Mouse (Mus musculus) heart, postnatal 0 days (tissue): ENCODE measurements at regions not wholly inside any gene's neighbourhood (a gene's known extent, or its start where the extent isn't known, plus 50 kb on each side); places are given as distances from the start of the nearest gene placed in this dataset.

ENCODE experiments used
- ATAC-seq: fragments of 200-750 bp; cut with Nextera tagmentation; 2 replicates; pipeline ENCODE4 v1.8.0; 2017; ENCODE audit warnings: low read depth, moderate number of reproducible peaks, moderate library complexity; ENCODE audit not compliant: insufficient read depth
- DNase-seq: peaks from one replicate; pipeline ENCODE4 v3.0.0-alpha.2; 2016; ENCODE audit warnings: low spot score
- H3K27ac ChIP-seq: fragments of 300-500 bp; sonication (generic); 2 replicates; pipeline ENCODE4 v1.5.1; 2014; ENCODE audit warnings: low read depth, mild to moderate bottlenecking
- H3K27me3 ChIP-seq: fragments of 300-500 bp; sonication (generic); 2 replicates; pipeline ENCODE4 v1.6.1; 2014; ENCODE audit warnings: low read length, mixed read lengths; ENCODE audit not compliant: control insufficient read depth, insufficient read depth
- H3K36me3 ChIP-seq: fragments of 300-500 bp; sonication (generic); replicated peaks from 2 replicates; pipeline ENCODE4 v1.6.1; 2014; ENCODE audit warnings: low read length, mixed read lengths; ENCODE audit not compliant: control insufficient read depth, insufficient read depth
- H3K4me1 ChIP-seq: fragments of 300-500 bp; sonication (generic); 2 replicates; pipeline ENCODE4 v1.6.1; 2014; ENCODE audit warnings: antibody characterized with exemption; ENCODE audit not compliant: control insufficient read depth, insufficient read depth
- H3K4me2 ChIP-seq: fragments of 300-500 bp; sonication (generic); 2 replicates; pipeline ENCODE4 v1.6.1; 2014; ENCODE audit warnings: low read depth, mild to moderate bottlenecking, low read length, moderate library complexity
- H3K4me3 ChIP-seq: fragments of 300-500 bp; sonication (generic); 2 replicates; pipeline ENCODE4 v1.5.1; 2014; ENCODE audit warnings: low read depth, low read length
- H3K9ac ChIP-seq: fragments of 300-500 bp; sonication (generic); replicated peaks from 2 replicates; pipeline ENCODE4 v1.6.1; 2014; ENCODE audit warnings: low read depth, low read length, mixed read lengths
- H3K9me3 ChIP-seq: fragments of 300-500 bp; sonication (generic); replicated peaks from 2 replicates; pipeline ENCODE4 v1.6.1; 2016; ENCODE audit warnings: low read length; ENCODE audit not compliant: control insufficient read depth
- CTCF ChIP-seq: IDR thresholded peaks from 2 replicates; pipeline ENCODE4 v1.5.1; 2016; ENCODE audit warnings: antibody characterized with exemption, control low read depth, low read depth
- EP300 ChIP-seq: IDR thresholded peaks from 2 replicates; pipeline ENCODE4 v1.6.1; 2016; ENCODE audit warnings: antibody characterized with exemption, low read depth
- WGBS: fragments of 180-500 bp; shearing (Covaris S2); extraction: QIAGEN DNeasy Blood & Tissue Kit; methylation state at CpG from one replicate; pipeline ENCODE4 v1.1.7; 2014; 5-methylcytosine and 5-hydroxymethylcytosine counted together

DNA sequence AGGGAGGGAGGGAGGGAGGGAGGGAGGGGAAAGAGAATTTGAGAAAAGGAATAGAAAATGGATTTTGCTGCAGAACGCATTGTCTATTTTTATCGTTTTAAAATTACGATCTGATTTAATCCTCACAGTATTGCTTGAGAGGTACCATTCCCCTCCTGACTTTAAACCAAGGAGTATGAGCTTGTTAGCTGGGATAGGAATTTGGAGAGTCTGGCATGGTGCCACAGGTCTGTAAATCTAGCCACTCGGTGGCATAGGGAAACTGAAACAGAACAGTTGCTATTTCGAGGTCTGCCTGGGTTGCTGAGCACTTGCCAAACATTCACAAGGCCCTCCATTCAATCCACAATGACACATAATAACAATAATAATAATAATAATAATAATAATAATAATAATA lies 171.6 kb downstream of the Gxylt1 start:
- DNase-seq (no peak), ATAC-seq (no peak)
- 38% methylated on average over 5 of the region's 5 CpGs for WGBS
- no peaks in the 10 kb centered on the region for H3K27me3 ChIP-seq
- H3K9ac ChIP-seq, result no peak overlapping the region
- no peak overlapping the region for H3K4me2 ChIP-seq
- no peaks in the 10 kb centered on the region for H3K9me3 ChIP-seq
- H3K4me3 ChIP-seq, result no peak overlapping the region
- no peak overlapping the region for H3K27ac ChIP-seq
- no peak for TF ChIP-seq EP300
- no peak for TF ChIP-seq CTCF
- no peaks in the 10 kb centered on the region for H3K36me3 ChIP-seq
- no peaks in the 10 kb centered on the region for H3K4me1 ChIP-seq

DNA sequence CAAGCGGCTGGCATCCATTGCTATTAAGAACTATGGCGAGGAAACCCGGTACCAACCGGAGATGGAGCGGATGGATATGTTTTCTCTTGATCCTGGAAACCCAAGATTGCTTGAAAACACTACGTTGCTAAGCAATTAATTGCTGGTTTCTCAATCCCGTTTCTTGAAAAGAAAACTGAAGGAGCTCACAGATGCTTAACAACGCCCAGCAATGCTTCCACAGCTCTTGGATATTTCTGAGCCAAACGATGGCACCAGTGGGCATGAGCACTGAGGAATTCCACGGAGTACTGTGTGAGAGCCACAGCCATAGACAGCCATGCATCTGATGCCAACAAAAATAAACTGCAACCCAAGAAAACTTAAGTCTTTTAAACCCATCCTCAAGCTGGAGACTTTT lies 173.1 kb downstream of the Gxylt1 start:
- Histone ChIP-seq H3K4me3 (no peak overlapping the region), H3K27ac (no peak overlapping the region), H3K9ac (no peak overlapping the region), H3K9me3 (no peaks in the 10 kb centered on the region), H3K36me3 (no peaks in the 10 kb centered on the region), H3K4me1 (no peaks in the 10 kb centered on the region), H3K4me2 (no peak overlapping the region), H3K27me3 (no peaks in the 10 kb centered on the region)
- DNase-seq (no peak), ATAC-seq (no peak)
- TF ChIP-seq EP300 (no peak), CTCF (no peak)
- WGBS, result 89% methylated on average over 10 of the region's 10 CpGs

DNA sequence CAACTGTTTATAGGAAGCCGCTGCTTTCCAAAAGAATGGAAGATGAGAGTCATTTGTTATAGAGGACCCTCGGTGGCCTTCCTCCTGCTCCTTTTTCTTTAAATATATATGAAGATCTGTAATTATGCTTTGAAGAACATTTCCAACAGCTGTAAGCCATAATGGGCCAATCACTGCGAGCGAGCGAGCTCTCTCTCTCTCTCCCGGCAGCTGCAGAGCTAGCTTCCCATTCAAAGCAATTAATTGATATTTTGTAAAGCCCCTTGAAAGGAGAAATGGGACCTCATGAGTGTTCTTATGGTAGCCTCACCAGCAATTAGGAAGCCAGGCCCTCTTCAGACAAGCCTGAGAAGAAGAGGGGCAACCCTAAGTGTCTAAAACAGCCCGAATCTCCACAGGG lies 174.1 kb downstream of the Gxylt1 start:
- DNase-seq (no peak), ATAC-seq (no peak)
- Histone ChIP-seq H3K9ac (no peak overlapping the region), H3K27ac (no peak overlapping the region), H3K4me1 (no peaks in the 10 kb centered on the region), H3K36me3 (no peaks in the 10 kb centered on the region), H3K4me3 (no peak overlapping the region), H3K27me3 (no peaks in the 10 kb centered on the region), H3K9me3 (no peaks in the 10 kb centered on the region), H3K4me2 (no peak overlapping the region)
- TF ChIP-seq EP300 (no peak), CTCF (no peak)
- 87% methylated on average over 7 of the region's 7 CpGs for WGBS

DNA sequence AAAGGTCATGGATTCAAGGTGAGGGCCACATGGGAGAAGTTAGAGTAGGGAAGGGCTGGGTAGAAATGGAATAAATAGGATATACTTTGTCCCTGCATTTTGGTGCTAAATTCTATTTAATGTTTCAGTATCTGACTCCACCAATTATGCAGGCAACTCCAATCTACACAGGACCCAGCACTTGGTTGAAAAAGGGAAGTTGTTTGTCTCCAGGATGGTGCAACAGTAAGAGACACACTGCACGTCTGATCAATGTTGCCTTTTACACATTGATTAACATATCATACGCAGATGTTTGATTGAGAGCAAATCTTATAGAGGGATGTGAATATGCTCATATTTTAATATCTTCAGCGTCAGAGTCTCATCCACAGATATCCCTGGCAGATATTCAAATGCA lies 175.1 kb downstream of the Gxylt1 start:
- H3K27me3 ChIP-seq, result no peaks in the 10 kb centered on the region
- H3K4me1 ChIP-seq, result no peaks in the 10 kb centered on the region
- no peak overlapping the region for H3K27ac ChIP-seq
- H3K36me3 ChIP-seq, result no peaks in the 10 kb centered on the region
- 84% methylated on average over 3 of the region's 3 CpGs for WGBS
- no peak overlapping the region for H3K9ac ChIP-seq
- no peak overlapping the region for H3K4me2 ChIP-seq
- TF ChIP-seq CTCF, result no peak
- no peak overlapping the region for H3K4me3 ChIP-seq
- no peak for DNase-seq
- no peaks in the 10 kb centered on the region for H3K9me3 ChIP-seq
- no peak for ATAC-seq

DNA sequence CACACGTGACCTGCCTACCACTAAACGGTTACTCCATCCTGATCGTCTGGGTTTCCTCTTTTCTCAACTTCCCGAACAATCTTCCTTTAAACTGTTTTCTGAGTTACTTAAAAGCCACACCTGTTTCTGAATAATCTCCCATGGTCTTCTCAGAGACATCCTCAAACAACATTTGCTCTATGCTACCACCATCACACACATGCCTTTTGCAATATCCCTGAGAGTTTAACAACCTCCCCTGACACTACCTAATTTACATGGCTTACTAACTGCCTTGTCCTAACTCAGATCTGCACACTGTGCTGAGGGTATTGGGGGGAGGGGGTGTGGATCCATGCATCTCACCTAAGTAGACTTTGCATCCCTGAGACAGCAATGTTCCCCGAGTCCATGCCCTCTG lies 178.6 kb downstream of the Gxylt1 start:
- no peaks in the 10 kb centered on the region for H3K9me3 ChIP-seq
- no peaks in the 10 kb centered on the region for H3K27me3 ChIP-seq
- no peak for ATAC-seq
- DNase-seq, result no peak
- H3K4me2 ChIP-seq, result no peak overlapping the region
- H3K9ac ChIP-seq, result no peak overlapping the region
- H3K36me3 ChIP-seq, result no peaks in the 10 kb centered on the region
- H3K4me1 ChIP-seq, result peaks cover 7% of the 10 kb centered on the region; the same call in 1 of the 2 replicates
- no peak overlapping the region for H3K4me3 ChIP-seq
- WGBS, result 69% methylated on average over 5 of the region's 5 CpGs
- TF ChIP-seq CTCF (no peak), EP300 (no peak)
- no peak overlapping the region for H3K27ac ChIP-seq

DNA sequence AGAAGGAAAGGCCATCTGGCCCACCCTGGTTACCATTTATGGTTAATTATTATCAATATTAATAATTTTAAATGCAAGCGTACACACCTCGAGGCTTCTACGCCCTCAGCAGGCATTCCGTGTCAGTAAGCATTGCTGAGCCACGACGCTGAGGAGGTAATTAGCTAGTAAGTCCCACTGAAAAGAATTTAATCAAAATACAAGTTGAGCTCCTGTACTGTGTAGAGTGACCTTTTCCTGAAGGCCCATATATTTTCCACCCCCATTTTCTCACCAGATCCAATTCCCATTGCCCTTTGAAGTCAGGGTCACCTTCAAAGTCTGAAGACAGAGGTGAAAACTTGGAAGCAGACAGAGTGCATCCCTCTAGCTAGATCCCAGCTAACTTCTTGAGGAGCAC lies 179.8 kb downstream of the Gxylt1 start:
- no peak for DNase-seq
- 80% methylated on average over 6 of the region's 6 CpGs for WGBS
- TF ChIP-seq CTCF (no peak), EP300 (no peak)
- Histone ChIP-seq H3K9ac (no peak overlapping the region), H3K36me3 (no peaks in the 10 kb centered on the region), H3K4me1 (peaks cover 7% of the 10 kb centered on the region; the same call in 1 of the 2 replicates), H3K4me2 (no peak overlapping the region), H3K27ac (no peak overlapping the region), H3K4me3 (no peak overlapping the region), H3K27me3 (no peaks in the 10 kb centered on the region), H3K9me3 (no peaks in the 10 kb centered on the region)
- ATAC-seq, result no peak
